Mouse (Mus musculus) lung, embryonic 14.5 days (tissue): Measurements from ENCODE around the gene Cables2. TPM values are rescaled to one million over a fixed set of nuclear protein-coding genes. Genes with fewer than 3 reads are reported as not detected.

ENCODE experiments used
- ATAC-seq: fragments of 200-750 bp; cut with Nextera tagmentation; 2 replicates; pipeline ENCODE4 v1.8.0; 2017; ENCODE audit warnings: mild to moderate bottlenecking, moderate TSS enrichment, moderate library complexity; ENCODE audit not compliant: insufficient read depth
- DNase-seq: peaks from one replicate; pipeline ENCODE4 v3.0.0-alpha.2; 2015
- H3K27ac ChIP-seq: fragments of 300-500 bp; sonication (generic); 2 replicates; pipeline ENCODE4 v1.5.1; 2014; ENCODE audit warnings: low read depth, mild to moderate bottlenecking, moderate library complexity
- H3K27me3 ChIP-seq: fragments of 300-500 bp; sonication (generic); 2 replicates; pipeline ENCODE4 v1.6.1; 2014; ENCODE audit warnings: low read length, control low read depth; ENCODE audit not compliant: insufficient read depth
- H3K36me3 ChIP-seq: fragments of 300-500 bp; sonication (generic); 2 replicates; pipeline ENCODE4 v1.6.1; 2014; ENCODE audit warnings: control low read depth; ENCODE audit not compliant: insufficient read depth
- H3K4me1 ChIP-seq: fragments of 300-500 bp; sonication (generic); 2 replicates; pipeline ENCODE4 v1.6.1; 2014; ENCODE audit warnings: antibody characterized with exemption, control low read depth; ENCODE audit not compliant: insufficient read depth
- H3K4me2 ChIP-seq: fragments of 300-500 bp; sonication (generic); 2 replicates; pipeline ENCODE4 v1.6.1; 2014; ENCODE audit warnings: mild to moderate bottlenecking
- H3K4me3 ChIP-seq: fragments of 300-500 bp; sonication (generic); 2 replicates; pipeline ENCODE4 v1.5.1; 2014; ENCODE audit warnings: low read depth, low read length
- H3K9ac ChIP-seq: fragments of 300-500 bp; sonication (generic); 2 replicates; pipeline ENCODE4 v1.6.1; 2014
- H3K9me3 ChIP-seq: fragments of 300-500 bp; sonication (generic); 2 replicates; pipeline ENCODE4 v1.6.1; 2016; ENCODE audit warnings: low read depth, low read length, control low read depth
- CTCF ChIP-seq: IDR thresholded peaks from 2 replicates; pipeline ENCODE4 v1.5.1; 2016; ENCODE audit warnings: antibody characterized with exemption, low read depth
- WGBS: fragments of 180-500 bp; shearing (Covaris S2); extraction: QIAGEN DNeasy Blood & Tissue Kit; methylation state at CpG from one replicate; pipeline ENCODE4 v1.1.7; 2014; 5-methylcytosine and 5-hydroxymethylcytosine counted together
- polyA plus RNA-seq: library from polyadenylated mRNA; unstranded; fragments of >200 nt; fragmentation: Nextera tagmentation; extraction: Ambion mirVana; gene quantifications from 2 replicates; pipeline ENCODE4 v1.2.1, GENCODE M21; 2014

The Cables2 gene
- polyA plus RNA-seq, 1 experiment from 2014 or later, result 25.6 TPM

DNA sequence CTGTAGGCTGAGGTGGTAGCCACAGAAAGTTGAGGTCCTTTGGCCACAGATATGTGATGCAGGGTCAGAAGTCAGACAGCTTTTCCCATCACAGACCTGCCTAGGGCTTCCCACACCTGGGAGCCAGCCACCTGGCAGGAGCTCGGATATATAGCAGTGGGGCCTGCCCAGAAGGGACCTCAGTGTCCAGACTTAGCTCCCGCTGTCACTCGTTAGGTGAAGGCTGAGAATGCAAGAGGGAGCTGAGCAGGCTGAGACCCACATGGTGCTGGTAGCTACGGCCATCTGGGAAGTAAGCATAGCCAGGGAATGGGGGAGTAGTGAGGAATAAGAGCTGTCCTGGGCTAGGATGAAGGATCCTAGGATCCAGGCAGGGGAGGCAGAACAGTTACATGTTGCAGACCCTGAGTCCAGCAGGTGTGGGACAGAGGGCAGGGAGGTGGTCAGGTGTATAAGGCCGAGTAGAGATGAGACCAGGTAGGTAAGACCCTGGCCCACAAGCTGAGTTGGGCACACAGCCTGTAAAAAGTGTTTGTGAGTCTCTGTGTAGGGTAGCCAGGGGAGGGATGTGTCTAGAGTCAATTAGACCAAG lies 1.4 kb downstream of the Cables2 start:
- WGBS, result 64% methylated on average over 5 of the region's 5 CpGs
- Histone ChIP-seq H3K36me3 (peaks cover 25% of the 10 kb centered on the region), H3K27me3 (no peaks in the 10 kb centered on the region), H3K27ac (no peak overlapping the region), H3K9ac (peak overlapping the region; percentile 87), H3K4me3 (peak overlapping the region; percentile 85), H3K9me3 (no peaks in the 10 kb centered on the region), H3K4me2 (peak overlapping the region; percentile 96), H3K4me1 (peaks cover 12% of the 10 kb centered on the region)
- DNase-seq (peak; percentile 0), ATAC-seq (no peak)
- TF ChIP-seq CTCF, result no peak

DNA sequence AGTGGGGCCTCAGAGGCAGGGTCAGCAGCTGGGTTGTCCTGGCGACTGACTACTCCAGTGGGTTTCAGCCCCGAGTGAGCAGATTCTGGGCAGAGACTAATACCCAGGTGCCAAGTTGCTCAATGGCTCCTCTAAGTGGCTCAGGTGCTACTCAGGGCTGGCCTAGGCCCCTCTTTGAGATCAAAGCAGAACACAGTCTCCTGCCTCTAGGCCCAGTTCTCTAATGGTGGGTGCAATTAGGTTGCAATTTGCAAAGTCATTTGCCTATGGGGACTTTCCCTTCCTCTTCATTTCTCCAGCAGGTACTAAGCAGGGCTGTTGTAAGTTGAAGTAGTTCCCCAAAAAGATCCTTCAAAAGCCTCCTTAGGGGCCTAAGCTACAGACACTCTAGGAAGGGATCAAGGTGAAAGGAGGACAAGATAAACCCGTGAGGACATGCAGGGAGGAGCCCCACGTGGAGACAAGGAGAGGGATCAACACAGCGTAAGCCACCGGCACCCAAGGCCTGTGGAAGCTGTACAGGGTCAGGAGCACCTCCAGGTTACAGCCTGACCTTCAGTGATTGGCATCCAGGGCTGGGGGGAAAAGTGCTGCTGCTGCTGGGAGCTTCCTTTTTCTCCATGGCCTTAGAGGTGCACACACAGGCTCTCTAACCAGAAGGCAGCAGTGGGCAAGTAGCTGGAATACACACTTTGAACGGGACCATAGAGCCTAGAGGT lies 2.6 kb downstream of the Cables2 start:
- H3K9me3 ChIP-seq, result no peaks in the 10 kb centered on the region
- H3K36me3 ChIP-seq, result peaks cover 34% of the 10 kb centered on the region
- TF ChIP-seq CTCF, result no peak
- H3K4me2 ChIP-seq, result no peak overlapping the region
- no peak overlapping the region; the same call in 1 of the 2 replicates for H3K9ac ChIP-seq
- ATAC-seq (no peak), DNase-seq (no peak)
- H3K27me3 ChIP-seq, result no peaks in the 10 kb centered on the region
- peaks cover 2% of the 10 kb centered on the region; the same call in 1 of the 2 replicates for H3K4me1 ChIP-seq
- 59% methylated on average over 7 of the region's 7 CpGs for WGBS
- H3K27ac ChIP-seq, result no peak overlapping the region
- no peak overlapping the region for H3K4me3 ChIP-seq

DNA sequence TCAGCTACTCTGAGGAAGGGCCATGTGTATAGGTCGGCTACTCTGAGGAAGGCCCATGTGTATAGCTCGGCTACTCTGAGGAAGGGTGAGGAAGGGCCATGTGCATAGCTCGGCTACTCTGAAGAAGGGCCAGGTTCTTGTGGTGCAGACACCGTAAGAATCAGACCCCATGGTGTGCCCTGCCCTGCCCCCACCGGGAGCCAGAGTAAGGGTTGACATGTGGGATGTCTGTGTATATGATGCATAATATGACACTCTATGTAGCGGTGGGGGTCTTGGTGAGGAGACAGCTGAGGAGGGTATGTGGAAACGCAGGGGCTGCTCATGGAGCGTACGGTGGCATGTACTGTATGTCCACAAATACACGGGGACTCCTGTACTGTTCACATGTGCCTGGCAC lies 4.0 kb downstream of the Cables2 start:
- DNase-seq (no peak), ATAC-seq (no peak)
- Histone ChIP-seq H3K36me3 (peaks cover 39% of the 10 kb centered on the region), H3K9me3 (no peaks in the 10 kb centered on the region), H3K27ac (no peak overlapping the region), H3K4me2 (no peak overlapping the region), H3K4me1 (peaks cover 2% of the 10 kb centered on the region; the same call in 1 of the 2 replicates), H3K4me3 (no peak overlapping the region), H3K9ac (no peak overlapping the region), H3K27me3 (no peaks in the 10 kb centered on the region)
- TF ChIP-seq CTCF, result no peak
- WGBS, result 90% methylated on average over 10 of the region's 10 CpGs

DNA sequence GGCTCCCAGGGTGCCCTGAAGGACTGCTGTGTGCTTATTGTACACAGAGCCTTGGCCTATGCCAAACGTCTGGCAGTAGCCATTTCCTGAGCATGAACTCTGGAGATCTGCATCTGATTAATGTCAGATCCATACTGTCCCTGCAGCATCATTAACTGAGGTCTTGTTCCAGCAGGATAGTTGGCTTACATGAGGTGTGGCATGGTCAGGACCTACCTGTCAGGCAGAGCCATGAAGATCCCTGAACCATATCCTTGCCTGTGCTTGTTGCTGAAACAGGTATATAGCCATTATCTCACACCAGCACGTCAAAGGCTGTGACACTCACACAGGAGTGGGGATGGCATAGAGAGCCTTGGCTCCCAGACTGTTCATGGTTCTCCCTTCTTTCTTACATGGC lies 5.3 kb downstream of the Cables2 start:
- no peak overlapping the region for H3K27ac ChIP-seq
- peaks cover 50% of the 10 kb centered on the region for H3K36me3 ChIP-seq
- no peak overlapping the region for H3K4me3 ChIP-seq
- WGBS, result 56% methylated on average over 2 of the region's 2 CpGs
- H3K9me3 ChIP-seq, result no peaks in the 10 kb centered on the region
- no peaks in the 10 kb centered on the region for H3K4me1 ChIP-seq
- no peak for DNase-seq
- ATAC-seq, result no peak
- H3K27me3 ChIP-seq, result no peaks in the 10 kb centered on the region
- TF ChIP-seq CTCF, result no peak
- H3K4me2 ChIP-seq, result no peak overlapping the region
- H3K9ac ChIP-seq, result no peak overlapping the region

DNA sequence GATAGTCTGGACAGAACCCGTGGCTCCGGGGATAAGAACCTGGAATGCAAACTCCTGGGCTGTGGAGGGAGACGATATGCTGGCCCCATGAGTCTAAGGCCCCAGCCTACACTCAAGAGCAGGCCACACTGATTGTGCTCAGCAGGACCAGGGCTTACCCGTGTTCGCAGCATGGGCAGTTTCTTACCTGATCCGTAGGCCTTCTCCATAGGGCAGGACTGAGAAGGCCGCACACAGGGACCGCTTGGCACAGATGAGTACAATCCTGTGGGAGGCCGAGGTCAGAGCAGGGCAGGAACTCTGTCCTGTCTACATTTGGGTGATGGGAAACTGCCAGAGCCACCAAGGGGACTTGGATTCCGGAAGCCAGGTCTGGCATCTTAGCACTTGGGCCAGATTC lies 10.4 kb downstream of the Cables2 start:
- Histone ChIP-seq H3K36me3 (peaks cover 77% of the 10 kb centered on the region), H3K9me3 (no peaks in the 10 kb centered on the region), H3K4me1 (peaks cover 3% of the 10 kb centered on the region; the same call in 1 of the 2 replicates), H3K4me2 (no peak overlapping the region), H3K27ac (no peak overlapping the region), H3K27me3 (no peaks in the 10 kb centered on the region), H3K4me3 (no peak overlapping the region), H3K9ac (no peak overlapping the region)
- WGBS, result 82% methylated on average over 10 of the region's 10 CpGs
- ATAC-seq, result no peak
- DNase-seq, result no peak
- no peak for TF ChIP-seq CTCF

DNA sequence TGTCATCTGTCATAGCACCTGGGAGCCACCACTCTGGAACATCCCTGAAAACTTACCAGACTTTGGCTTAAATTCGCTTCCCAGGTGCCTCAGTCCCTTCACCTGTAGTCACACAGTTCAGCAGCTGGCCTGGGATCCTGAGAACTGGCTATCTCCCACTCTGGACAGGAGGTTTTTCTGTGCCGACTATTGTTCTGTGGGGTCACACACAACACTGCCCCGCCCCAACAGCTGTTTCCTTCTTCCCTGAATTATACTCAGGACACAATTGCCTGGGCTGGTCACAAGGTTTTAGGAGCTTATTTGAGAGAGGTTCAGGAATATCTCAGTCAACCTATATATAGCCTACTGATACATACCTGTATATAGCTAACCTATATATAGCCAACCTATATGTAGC lies 10.9 kb downstream of the Cables2 start:
- 69% methylated on average over 3 of the region's 3 CpGs for WGBS
- no peak overlapping the region for H3K4me2 ChIP-seq
- DNase-seq, result peak; percentile 42
- ATAC-seq, result no peak
- H3K9me3 ChIP-seq, result no peaks in the 10 kb centered on the region
- H3K27ac ChIP-seq, result no peak overlapping the region
- H3K4me1 ChIP-seq, result peaks cover 4% of the 10 kb centered on the region; the same call in 1 of the 2 replicates
- no peak overlapping the region for H3K9ac ChIP-seq
- H3K4me3 ChIP-seq, result no peak overlapping the region
- no peak for TF ChIP-seq CTCF
- H3K36me3 ChIP-seq, result peaks cover 78% of the 10 kb centered on the region
- H3K27me3 ChIP-seq, result no peaks in the 10 kb centered on the region

DNA sequence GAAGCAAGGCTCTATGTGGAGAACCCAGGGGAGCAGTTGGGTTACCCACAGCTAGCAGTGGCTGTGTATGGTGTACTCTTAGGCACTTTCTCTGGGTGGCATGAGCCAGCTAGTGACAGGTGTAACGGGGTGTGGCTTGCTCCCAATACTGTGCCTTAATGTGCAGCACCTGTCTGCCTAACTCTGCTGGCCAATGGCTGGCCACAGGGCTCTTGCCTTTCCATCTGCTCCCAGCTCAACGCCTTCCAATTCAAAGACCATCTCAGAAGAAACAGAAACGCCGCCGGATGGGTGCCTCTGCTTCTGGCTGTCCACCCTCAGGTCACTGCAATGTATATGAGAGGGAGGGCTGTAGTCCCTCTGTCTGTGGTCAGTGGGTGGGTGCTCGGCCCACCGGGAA lies 11.4 kb downstream of the Cables2 start:
- no peak for TF ChIP-seq CTCF

More for the DNA sequence above, 11.4 kb downstream of the Cables2 start:
- H3K9ac ChIP-seq, result no peak overlapping the region
- H3K4me3 ChIP-seq, result no peak overlapping the region
- H3K4me1 ChIP-seq, result peaks cover 4% of the 10 kb centered on the region; the same call in 1 of the 2 replicates
- H3K9me3 ChIP-seq, result no peaks in the 10 kb centered on the region
- no peaks in the 10 kb centered on the region for H3K27me3 ChIP-seq
- H3K36me3 ChIP-seq, result peaks cover 76% of the 10 kb centered on the region
- no peak overlapping the region for H3K4me2 ChIP-seq
- ATAC-seq, result no peak
- 86% methylated on average over 7 of the region's 7 CpGs for WGBS
- DNase-seq, result no peak
- no peak overlapping the region for H3K27ac ChIP-seq
